Mouse (Mus musculus): ENCODE data around the gene Gm20795. TPM values are rescaled to one million over a fixed set of nuclear protein-coding genes. Genes with fewer than 3 reads are reported as not detected.

The Gm20795 gene
- not detected for total RNA-seq (2023)

GRCm38 (mm10) chrY:40804614-40805013, at the start of gene Gm20795:
TSS of gene Gm20795 (plus strand) at chrY:40804914.

DNA sequence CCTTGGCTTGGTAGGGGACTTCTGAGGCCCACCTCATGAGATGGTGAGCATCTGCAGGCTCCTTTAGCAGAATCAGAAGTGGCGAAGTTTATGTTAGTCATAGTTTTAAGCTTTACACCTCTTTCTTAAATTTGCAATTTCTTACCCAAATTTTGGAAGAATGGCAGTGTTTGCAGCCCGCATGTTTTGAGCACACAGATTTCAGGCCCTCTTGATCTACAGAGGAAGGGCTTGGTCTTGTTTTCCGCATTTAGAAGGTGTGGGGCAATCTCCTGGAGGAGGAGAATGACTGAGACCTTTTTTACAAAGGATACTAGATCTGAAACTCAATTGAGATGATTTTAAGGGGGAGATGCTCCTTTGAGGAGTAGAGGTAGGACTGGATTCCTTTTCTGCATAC, 29.0 kb upstream of the Gm20795 start, which contains the start of gene Gm21797:
Gene Gm21797, minus strand, starts transcription at position 101 of the 400 bp plus-strand sequence.

Other genes starting within 250 kb of the Gm20795 start
- not detected for gene Gm21852, start 152.9 kb upstream of the Gm20795 start, total RNA-seq (2023)
- gene Gm21797, start 29.1 kb upstream of the Gm20795 start, total RNA-seq (2023): not detected

All from T-cell, adult 66 days (primary cell).